Mouse (Mus musculus) frontal cortex, postnatal 10 days (tissue): ENCODE data around the gene Hmga1.

ENCODE experiments used
- DNase-seq, 2 experiments: peaks; one replicate each; pipeline ENCODE4 v3.0.0; 2022; ENCODE audit warnings: low spot score in 2 of 2, mixed read lengths in 1 of 2

Gene Hmga1

GRCm38 (mm10) chr17:27591826-27592564, 35.7 kb downstream of the Hmga1 start:
- DNase-seq: no peak

GRCm38 (mm10) chr17:27592565-27592910, 36.2 kb downstream of the Hmga1 start:
- DNase-seq: no peak

DNA sequence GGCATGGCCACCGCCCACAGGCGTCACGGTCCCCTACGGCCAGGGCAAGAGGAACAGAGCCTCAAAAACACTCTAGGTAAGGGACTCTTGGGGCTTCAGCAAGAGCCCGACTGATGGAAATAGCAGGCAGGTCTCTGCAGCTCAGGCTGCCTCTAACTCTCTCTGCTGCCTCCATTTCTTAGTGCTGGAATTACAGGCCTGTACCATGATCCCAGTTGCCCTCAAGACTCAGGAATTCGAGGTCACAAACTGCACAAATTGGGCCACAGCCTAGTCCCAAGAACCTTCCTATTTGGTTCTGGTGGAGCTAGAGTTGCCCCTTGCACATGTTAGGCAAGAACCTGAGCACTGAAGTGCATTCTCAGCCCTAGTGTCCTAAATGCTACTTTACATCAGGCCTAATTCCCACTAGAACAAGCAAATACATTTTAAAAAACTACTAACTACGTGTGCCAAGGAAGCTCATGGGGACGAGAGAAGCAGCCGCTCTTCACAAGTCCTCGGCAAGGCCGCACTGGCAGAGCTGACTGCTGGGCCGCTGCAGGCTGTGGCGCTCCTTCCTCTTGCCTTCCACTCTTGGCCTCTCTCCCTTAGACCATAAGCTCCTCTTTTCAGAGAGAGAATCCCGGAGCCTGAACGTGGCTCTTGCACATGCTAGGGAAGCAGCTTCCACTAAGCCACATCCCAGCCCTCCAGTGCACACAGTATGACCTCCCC, 39.5 kb downstream of the Hmga1 start:
- no peak for DNase-seq

DNA sequence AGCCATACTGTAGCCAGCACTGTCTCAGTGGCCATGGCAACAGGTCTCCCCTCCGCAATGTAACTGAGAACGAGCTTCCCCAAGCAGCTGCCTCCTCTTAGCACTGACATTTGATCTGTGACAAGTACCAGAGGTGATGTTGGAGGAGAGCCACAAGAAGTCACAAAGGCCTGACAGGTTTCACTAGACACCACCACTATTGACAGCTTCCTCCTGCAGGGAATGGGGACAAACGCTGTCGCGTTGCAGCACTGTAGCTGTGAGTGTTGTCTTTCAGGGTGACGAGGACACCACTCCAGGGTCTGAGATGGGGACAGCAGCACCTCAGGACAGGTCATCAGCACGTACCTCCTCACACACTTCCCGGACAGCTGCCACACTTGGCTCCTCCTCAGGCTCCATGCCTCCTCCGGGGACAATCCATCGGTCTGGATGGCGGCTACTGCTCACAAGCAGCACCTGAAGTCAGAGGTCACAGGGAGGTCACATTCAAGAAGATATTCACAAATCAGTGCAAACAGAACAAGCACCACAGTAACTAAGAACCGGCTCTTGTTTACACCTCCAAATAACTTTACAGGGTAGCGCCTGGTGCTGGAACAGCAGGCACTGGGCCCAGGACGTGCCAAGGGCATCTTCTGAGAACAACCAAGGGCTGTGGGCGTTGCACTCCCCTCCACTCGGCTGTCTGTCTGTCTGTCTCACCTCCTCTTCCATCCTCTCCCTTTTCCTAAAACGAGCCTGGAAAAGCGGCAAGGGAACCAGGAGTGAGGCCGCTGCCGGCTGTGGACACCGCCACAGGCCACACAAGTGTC, 40.3 kb downstream of the Hmga1 start:
- DNase-seq: no peak

- DNase-seq: no peak
These were observed 44.0 kb downstream of the Hmga1 start for GRCm38 (mm10) chr17:27600286-27600685.

DNA sequence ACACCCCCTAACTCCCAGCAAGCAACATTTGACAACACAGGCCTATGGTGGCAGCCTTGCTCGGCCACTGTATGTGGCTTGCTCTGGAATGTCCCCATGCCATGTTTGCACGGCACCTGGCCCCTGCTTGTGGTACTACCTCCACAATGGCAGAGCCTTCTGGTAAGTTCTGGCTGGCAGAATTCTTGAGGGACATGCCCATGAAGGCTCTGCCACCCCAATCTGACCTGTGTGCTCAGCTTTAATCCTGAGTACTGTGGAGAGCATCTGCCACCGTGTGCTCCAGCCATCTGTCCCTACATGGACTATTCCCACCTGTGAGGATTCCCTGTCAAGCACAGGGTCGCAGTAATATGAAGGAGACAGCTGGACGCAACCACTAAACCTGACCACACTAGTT, 44.6 kb downstream of the Hmga1 start:
- no peak for DNase-seq

DNA sequence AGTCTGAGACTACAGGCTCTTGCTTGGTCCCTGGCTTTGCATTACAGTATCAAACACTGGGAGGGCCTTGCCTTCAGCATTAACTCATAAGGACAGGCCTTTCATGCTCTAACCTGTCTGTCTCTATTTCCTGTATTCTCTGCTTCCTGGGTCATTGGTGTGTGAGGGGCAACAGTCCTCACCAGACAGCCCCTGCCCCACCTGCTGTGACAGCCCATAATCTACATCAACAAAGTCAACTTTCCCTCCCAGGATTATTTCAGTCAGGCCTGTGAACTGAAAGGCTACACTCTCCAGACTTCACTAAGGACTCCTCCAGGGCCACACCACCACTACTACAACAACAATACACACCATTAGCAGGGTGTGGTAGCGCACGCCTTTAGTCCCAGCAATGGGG, 46.7 kb downstream of the Hmga1 start:
- DNase-seq: no peak

- DNase-seq: no peak
These were observed 47.4 kb downstream of the Hmga1 start for GRCm38 (mm10) chr17:27603522-27604234.

DNA sequence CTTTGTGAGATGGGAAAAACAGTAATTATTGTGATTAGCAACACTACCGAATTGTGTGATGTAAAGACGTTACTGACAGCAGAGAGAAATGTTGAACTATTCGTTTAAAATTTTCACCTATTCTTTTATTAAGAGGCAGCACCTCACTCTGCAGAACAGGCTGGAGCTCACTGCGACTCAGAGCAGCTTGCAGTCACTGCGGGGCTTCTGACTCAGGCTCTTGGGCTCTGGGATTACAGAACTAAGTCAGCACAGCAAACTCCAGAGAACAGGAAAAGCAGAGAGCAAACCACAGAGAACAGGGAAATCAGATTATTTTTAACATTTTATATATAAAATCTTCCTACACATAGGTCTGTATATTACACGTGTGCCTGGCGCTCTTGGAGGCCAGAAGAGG, 53.3 kb downstream of the Hmga1 start:
- no peak for DNase-seq

DNA sequence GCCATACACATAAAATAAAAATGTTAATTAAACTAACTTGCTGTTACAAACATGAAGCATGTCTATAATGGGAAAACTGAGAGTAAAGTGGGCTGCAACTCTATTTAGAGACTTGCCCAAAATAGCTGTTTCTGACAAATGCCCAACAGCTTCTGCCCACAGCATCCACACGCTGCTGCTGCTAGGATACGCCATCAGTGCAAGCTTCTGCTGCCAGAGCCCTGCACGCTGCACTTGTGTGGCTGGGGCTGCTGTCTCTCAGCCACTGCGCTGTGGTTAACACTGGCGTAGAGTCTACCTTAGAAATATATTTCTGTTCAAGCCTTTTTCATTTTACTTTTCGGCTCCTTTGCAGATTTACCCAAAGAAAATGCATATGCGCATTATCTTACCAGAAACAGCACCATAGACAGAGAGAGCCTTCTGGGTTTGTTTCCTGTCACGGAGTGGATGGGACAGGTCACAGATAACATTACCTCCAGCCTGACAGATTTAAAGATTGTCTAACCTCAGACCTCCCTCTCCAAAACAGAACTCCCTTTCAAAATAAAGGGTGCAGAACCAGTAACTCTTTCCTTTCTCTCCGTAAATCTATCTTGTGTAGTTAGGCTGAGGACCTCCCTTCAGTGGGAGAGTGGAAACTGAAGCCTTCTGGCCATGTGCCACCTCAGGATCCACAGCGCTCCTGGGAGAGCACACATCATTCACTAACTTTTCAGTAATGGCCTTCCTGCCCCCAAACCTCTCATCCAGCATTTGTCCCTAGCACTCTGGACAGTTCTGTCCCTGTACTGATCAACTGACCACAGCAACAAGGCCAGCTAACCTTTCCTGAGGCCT, 54.6 kb downstream of the Hmga1 start:
- DNase-seq: peak; percentile 49 to 65

DNA sequence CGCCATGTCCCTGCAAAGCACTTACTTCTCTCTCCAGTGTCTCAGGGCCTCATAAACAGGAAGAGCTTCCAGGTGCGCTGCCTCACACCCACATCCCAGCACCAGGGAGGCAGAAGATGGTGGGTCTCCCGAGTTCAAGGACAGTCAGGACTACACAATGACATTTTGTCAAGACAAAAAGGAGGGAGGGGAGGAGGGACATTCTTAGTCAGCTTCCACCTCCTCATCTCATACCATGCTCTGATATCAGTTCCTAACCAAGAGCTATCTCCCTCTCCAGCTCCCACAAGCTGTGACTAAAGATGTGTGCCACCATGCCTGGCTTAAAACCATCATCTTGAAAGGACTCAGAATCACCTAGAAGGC, 55.2 kb downstream of the Hmga1 start:
- DNase-seq: no peak

DNA sequence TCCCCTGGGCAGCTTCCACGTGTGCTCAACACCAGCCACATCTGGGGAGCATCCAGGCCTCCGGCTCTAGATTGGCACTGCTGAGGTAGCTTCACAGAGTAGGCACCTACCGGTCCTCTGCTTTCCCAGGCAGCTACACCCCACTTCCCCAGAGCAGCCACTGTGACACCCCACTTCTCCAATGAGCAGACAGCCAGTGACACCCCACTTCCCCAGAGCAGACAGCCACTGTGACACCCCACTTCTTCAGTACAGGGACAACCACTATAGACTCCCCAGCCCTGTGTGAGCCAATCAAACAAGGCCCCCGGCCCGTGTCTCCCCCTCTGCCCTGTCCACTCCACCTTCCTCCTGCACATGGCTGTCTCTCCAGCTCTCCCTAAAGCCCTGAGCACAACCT, 55.7 kb downstream of the Hmga1 start:
- DNase-seq: no peak

GRCm38 (mm10) chr17:27613016-27613415, 56.7 kb downstream of the Hmga1 start:
- no peak for DNase-seq
